Mouse (Mus musculus): Measurements from ENCODE around the gene Ttc26.
"Not testable (repeated sequence)": the region's sequence is repeated elsewhere in the genome, so short reads cannot be mapped to it uniquely, and the experiment has no call there.

Gene Ttc26

DNA sequence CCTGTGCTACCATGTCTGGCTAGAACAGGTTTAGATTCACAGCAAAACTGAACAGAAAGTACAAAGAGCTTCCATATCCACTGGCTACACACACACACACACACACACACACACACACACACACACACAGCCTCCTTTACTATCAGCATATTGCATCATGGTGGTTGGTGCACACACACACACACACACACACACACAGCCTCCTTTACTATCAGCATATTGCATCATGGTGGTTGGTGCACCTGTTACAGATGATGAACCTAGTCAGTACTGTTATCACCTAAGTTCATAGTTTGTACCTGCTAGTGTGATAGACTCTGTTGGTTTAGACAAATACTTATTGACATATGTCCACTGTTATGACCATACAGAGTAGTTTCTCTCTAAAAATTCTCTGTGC lies 75.2 kb downstream of the Ttc26 start:
- not testable (repeated sequence) for DNase-seq (ENCODE audit: low read depth, low spot score)

DNA sequence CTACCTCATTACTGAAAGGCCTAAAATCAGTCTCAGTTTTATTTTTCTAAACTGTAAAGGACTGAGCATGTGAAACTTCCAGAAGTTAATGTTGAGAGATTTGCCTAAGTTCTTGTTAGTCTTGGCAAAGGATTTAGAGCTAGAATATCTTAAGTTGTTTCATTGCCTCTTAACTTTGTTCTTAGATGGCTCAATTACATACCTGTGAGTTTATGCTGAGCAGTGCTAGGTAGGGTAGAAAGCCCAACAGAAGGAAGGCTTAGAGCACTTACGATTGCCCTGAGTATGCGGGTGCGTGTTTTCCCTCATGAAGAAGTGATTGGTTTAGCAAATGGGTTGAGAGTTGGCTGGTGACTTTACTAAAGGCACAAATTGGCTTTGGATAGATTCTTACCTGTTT lies 76.8 kb downstream of the Ttc26 start:
- no peak for DNase-seq (ENCODE audit: low read depth, low spot score)

DNA sequence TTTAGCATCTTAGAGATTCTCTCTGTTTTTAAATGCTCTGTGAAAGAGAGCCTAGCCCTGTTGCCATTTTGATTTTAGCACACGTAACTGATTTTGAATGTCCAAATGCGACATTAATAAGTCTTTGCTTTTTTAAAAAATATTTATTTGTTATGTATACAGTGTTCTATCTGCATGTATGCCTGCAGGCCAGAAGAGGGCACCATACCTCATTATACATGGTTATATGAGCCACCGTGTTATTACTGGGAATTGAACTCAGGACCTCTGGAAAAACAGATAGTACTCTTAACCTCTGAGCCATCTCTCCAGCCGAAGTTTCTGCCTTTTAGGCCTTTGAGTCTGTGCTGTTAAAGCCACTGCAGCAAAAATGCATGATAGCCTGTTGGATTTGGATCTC lies 88.3 kb downstream of the Ttc26 start:
- no peak for DNase-seq (ENCODE audit: low read depth, low spot score)

Measured in c-Kit-negative CD71-positive TER-119-positive erythroid progenitor cells, embryonic 14.5 days (primary cell).